Mouse (Mus musculus) layer of hippocampus, adult 18-20 months (tissue): ENCODE results near the gene Ino80. TPM values are rescaled to one million over a fixed set of nuclear protein-coding genes. Genes with fewer than 3 reads are reported as not detected.

Experiments
- DNase-seq, 2 experiments: peaks; one replicate each; pipeline ENCODE4 v3.0.0; 2022; ENCODE audit warnings: low spot score in 2 of 2
- total RNA-seq, 2 experiments: library from RNA; stranded (reverse); gene quantifications; 2 replicates each; pipeline ENCODE4 v1.2.3; 2021

The Ino80 gene
- total RNA-seq, 2 experiments from 2014 or later: 17.8 to 18.9 TPM

GRCm38 (mm10) chr2:119461028-119461427 lies 16.5 kb downstream of the Ino80 start:
- no peak for DNase-seq

- DNase-seq: no peak
Observed at GRCm38 (mm10) chr2:119454558-119454957, 22.9 kb downstream of the Ino80 start.

- peak in 1 of 2 experiments; percentile 63 for DNase-seq
Observed at GRCm38 (mm10) chr2:119436988-119437387, 40.5 kb downstream of the Ino80 start.

DNA sequence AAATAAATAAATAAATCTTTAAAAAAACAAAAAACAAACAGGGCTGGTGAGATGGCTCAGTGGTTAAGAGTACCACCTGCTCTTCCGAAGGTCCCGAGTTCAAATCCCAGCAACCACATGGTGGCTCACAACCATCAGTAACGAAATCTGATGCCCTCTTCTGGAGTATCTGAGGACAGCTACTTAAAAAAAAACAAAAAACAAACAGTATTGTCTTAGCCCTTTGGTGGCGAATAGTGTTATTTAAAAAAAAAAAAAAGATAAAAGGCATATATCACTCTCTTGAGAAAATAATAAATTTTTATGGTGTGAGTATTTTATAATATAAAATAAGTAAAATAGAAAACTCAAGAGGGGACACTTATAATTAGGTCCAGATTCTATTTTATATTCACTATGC lies 41.0 kb downstream of the Ino80 start:
- DNase-seq: no peak

DNA sequence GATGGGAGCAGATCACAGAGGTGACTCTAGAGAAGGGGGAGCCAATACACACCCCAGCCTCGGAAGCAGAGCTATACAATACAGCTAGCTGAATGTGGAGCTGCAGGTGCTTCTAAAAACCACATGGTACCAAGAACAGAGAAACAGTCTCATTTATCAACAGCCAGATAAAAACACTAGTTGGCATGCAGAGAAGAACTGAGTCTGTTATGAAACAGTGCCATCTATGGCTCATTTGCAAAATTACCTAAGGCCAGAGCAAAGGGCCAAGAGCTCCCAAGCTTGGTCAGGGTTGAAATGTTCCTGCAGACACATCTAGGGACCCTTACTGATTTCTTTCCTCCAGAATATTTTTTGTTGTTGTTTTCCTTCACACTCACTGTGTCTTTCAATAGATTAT lies 63.7 kb downstream of the Ino80 start:
- DNase-seq: peak; percentile 42 to 79

- no peak for DNase-seq
Observed at GRCm38 (mm10) chr2:119411674-119412073, 65.8 kb downstream of the Ino80 start.

DNA sequence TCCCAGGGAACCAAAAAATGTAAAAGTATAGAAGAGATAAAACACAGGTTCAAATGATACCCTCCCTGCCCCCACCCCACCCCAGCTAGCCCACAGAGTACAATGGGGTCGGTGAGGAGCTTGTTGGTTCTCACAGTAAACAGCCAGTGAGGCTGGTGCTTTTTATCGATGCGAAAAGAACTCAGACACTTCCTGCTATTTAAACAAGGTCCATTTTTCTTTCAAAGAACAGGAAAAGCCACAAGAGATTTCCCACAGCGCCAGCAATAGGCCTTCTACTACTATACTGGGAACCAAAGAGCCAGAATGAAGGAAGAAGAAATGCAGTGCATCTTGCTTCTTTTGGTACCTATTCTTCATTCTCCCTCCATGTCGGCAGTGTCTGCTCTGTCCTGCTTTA lies 66.5 kb downstream of the Ino80 start:
- no peak for DNase-seq

- DNase-seq: no peak
Observed at GRCm38 (mm10) chr2:119408733-119409132, 68.8 kb downstream of the Ino80 start.

DNA sequence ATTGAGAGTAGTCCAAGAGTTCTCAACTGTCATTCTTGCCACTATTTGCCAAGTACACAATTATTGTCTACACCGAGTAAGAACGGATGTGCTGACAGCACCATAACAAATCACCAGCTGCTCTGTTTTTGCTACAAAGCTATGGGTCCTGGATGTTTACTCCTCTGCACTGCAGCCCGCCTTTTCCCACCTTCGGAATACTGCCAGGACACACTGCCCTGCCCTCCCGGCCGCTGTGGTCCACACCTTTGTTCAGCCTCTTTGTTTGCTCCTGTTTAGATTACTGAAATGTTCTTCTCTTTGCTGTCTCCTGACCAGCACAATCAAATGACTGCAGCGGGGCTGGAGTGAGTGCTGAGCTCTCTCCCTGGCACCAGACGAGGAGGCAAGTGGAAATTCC lies 69.2 kb downstream of the Ino80 start:
- DNase-seq: peak in 1 of 2 experiments; percentile 7

DNA sequence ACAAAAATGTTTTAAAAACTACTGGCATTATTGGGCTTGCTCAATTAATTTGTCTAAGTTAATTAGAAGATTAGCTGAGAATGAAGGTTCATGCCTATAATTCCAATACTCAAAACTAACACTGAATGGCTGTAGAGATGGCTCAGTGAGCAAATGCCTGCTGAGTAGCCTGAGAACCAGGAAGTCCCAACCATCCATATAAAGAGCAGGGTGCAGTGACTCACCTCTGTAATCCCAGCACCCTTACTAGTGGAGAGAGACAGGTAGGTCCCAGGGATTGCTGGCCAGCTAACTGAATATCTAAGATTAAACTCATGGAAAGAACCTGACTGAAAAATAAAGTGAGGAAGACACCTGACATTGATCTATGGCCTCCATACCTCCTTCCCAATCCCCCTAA lies 78.2 kb downstream of the Ino80 start:
- no peak for DNase-seq

DNA sequence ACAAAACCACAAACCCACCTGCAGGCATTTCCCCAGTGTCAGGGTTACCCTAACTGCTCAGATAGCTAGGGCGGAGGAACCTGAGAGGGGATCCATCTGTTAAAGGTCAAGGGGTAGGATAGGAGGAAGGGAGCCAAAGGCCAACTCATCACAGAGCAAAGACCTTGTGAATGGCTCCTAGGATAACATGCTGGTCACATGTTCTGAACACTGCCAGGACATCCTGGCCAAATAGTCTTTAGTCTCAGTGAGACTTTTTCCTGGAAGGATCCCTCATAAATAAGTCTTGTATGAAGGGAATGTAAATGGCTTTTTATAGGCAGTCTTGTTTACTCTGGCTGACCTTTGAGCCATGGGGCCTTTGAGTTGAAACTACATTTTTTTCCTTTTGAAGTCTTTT lies 78.8 kb downstream of the Ino80 start:
- DNase-seq: no peak

GRCm38 (mm10) chr2:119398252-119398651 lies 79.2 kb downstream of the Ino80 start:
- no peak for DNase-seq

DNA sequence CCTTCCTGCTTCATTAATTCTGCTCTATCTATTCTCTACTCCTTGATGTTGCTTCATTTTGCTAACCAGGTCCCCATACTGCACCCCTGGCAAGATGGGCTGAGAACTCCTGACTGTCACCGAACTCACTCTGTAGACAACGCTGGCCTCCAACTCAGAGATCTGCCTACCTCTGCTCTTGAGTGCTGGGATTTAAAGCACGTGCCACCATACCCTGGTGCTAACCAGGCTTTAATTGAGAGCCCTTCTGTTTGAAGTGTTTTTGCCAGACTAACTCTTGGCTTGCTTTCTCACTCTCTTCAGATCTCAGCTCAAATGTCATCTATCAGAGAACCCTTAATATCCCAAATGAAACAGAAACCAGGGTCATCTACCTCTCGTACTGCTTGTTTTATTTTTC lies 87.5 kb downstream of the Ino80 start:
- no peak for DNase-seq

DNA sequence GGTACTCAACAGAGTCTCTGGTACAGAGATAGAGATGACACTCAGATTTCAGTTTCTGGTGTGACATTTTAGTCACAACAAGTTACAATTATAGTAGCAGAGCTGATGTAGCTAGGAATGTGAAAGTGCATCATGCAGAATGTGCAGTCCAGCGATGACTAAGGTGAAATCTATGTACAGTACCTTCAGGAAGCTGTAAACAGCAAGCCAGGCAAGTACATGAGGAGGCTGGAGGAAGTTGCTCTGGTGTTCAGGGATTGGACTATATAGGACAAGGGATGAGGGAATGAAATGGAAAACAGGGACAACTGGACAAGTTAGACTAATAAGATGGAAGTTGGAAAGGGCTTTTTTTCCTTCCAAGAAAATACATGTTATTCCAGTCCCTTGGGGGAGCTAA lies 89.2 kb downstream of the Ino80 start:
- DNase-seq: no peak

DNA sequence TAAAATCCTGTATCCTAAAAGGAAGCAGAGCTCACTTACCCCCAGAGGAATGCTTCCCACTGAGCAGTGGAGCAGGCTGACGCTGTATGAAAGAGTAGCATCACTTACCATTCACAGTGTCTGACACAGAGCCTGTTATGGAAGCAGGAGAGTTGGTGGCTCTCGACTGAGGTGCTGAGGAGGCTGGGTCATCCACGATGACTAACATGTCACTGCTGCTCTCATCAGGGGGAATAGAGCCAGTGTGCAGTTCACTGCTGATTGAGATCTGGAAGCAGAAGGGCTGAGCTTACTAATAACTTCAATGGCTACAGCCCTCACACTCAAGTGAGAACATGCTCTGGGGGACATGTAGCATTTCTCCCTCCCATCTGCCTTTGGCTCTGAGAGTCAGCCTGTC lies 98.0 kb downstream of the Ino80 start:
- no peak for DNase-seq

- no peak for DNase-seq
Observed at GRCm38 (mm10) chr2:119377826-119378225, 99.7 kb downstream of the Ino80 start.

DNA sequence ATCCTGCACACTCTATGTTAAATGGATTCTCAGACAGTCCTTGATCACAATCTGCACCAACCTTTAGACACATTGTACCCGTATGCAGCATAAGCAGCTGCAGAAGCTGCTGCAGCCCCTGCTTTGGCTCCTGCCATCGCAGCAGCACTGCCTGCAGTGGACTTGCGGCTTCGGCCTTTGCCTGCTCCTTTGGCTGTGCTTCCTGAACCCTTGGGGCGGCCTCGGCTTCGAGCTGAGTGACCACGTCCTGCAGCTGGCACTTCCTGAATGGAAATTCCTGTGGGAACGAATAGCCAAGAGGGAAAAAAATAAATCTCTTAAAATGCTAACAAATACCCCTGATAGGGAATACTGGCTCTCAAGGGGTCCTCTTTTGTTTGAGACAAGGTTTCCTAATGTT lies 100.2 kb downstream of the Ino80 start:
- no peak for DNase-seq

DNA sequence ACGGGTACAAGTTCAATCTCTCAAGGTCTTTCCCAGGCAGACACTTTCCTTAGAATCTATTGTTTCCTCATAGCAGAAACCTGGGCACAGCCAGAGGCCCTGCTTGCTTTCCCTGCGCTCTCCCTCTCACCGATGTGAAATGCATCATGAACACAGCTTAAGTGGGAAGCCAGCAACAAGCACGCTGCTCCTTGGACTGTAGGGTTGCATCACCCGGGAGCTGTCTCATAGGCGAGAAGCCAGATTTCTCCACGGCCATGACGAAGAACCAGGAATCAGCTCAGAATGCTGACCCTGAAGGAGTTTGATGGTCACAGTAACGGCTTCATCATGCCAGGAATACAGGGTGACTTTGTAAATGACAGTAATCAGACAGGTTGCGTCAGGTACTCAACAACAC lies 107.4 kb downstream of the Ino80 start:
- DNase-seq: no peak

DNA sequence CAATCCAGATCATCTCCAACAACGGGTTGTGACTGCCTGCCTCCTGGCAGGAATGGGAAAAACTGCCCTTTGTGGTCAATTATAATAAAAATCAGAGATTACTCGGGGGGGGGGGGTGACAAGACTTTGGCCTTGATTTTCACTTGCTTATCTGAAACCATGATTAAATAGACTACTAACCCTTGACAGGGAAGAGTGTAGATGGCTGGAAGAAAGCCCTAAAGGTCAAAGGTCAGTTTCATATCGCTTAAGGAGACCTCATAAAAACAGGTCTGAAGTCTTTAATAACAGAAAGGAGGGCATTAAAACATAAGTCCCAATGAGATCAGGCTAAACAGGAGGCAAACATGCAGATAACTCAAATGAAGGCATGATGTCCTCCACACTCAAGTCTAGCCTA lies 110.1 kb downstream of the Ino80 start:
- DNase-seq: no peak

GRCm38 (mm10) chr2:119364969-119365368 lies 112.5 kb downstream of the Ino80 start:
- no peak for DNase-seq

DNA sequence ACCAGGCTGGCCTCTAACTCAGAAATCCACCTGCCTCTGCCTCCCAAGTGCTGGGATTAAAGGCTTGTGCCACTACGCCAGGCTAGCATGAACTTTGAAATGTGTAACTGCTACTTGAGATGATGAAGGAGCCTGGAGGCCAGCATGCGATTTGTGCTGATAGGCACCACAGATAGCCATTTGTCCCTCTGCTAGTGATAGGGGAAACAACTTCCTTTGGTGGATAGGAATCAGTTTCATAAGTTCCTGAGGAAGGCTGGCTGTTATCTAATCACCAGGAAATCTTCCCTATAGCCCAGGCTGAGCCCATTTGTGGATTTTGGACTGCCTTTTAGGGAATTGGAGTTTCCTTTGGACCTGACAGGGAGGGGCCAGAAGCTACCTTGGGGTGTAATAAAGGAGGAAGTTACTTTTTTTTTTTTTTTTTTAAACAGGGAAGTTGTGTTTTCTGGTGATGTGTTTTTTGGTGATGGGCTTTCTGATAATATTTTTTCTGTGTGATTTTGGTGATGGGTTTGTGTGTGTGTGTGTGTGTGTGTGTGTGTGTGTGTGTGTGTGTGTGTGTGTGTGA lies 117.7 kb downstream of the Ino80 start:
- DNase-seq: no peak

DNA sequence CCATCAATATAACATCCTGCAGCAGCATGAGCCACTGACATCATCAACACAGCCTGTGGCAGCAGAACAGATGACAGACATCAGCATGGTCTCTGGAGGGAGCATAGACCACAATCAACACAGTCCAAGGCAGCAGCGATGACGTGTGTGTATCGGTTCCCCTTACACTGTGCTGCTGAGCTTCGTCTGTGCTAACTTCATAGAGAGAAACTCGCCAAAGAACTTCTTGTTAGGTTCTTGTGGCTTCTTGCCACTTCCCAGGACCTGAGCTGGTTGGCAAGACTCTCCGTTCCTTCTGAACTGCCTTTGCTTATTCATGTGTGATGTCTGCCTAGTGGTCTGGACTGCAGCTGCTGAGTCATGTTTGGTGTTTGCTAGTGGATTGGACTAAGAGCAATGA lies 119.2 kb downstream of the Ino80 start:
- no peak for DNase-seq

GRCm38 (mm10) chr2:119356805-119357204 lies 120.7 kb downstream of the Ino80 start:
- DNase-seq: no peak

DNA sequence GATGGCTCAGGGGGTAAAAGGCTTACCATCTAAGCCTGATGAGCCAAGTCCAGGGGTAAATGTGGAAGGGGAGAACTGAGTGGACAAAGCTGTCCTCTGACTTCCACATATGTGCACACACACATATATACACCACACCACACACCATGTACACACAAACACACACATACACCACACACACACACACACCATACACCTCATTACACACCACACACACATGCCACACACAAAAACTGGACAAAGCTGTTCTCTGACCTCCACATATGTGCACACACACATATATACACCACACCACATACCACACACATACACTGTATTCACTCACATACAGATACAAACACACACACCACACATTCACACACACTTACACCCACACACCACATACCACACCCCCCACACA lies 121.2 kb downstream of the Ino80 start:
- no peak for DNase-seq
